Mouse (Mus musculus) E14TG2a.4 (cell line): ENCODE data around the gene Ccdc88c.

Experiments used
- CTCF ChIP-seq: conservative IDR thresholded peaks from 2 replicates; pipeline ENCODE4 v1.5.1; 2014; ENCODE audit warnings: low read length
- NANOG ChIP-seq: IDR thresholded peaks from 2 replicates; pipeline ENCODE4 v1.6.1; 2014; ENCODE audit warnings: borderline replicate concordance, low read length, mixed read lengths

- TF ChIP-seq CTCF, result no peak
- TF ChIP-seq NANOG, result no peak
These were observed 163.3 kb downstream of the Ccdc88c start for GRCm38 (mm10) chr12:100865509-100866078.
